Mouse (Mus musculus) G1E (cell line): ENCODE results near the gene Taf11.

Experiments used
- CTCF ChIP-seq: IDR thresholded peaks from 2 replicates; pipeline ENCODE4 v1.5.1; 2012; ENCODE audit warnings: low read depth, low read length, inconsistent platforms, mixed read lengths
- POLR2AphosphoS5 ChIP-seq: IDR thresholded peaks from 2 replicates; pipeline ENCODE4 v1.6.1; 2012; ENCODE audit warnings: low read depth, low read length, inconsistent platforms; ENCODE audit not compliant: insufficient replicate concordance

- no peak for TF ChIP-seq CTCF
- no peak for TF ChIP-seq POLR2AphosphoS5
These were observed 44.2 kb downstream of the Taf11 start for GRCm38 (mm10) chr17:27865461-27865860.
